Mouse (Mus musculus) cerebellum, postnatal 36 days (tissue): ENCODE data around the gene Wnt4.

Experiments
- DNase-seq, 2 experiments: peaks; one replicate each; pipeline ENCODE4 v3.0.0; 2021 to 2022; ENCODE audit warnings: mixed read lengths in 2 of 2

Gene Wnt4

DNA sequence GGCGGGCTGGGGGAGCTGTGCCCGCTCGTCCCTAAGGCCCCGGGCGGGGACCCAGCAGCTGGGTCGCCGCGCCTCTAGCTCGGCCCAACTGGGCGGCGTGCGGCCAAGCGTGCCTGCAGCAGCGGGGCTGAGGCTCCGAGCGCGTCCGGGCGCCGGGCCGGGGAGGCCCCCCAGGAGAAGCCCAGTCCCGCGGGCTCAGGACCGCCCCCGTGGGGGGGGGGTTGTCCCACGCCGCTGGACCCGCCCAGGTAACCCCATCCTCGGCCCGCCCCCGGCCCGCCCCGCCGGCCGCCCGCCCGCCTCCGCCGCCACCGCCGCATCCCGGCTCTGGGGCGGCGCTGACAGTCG, at the start of gene Wnt4:
Wnt4 (plus strand) TSS at position 324 of the 348 bp plus-strand sequence.
- DNase-seq = no peak

DNA sequence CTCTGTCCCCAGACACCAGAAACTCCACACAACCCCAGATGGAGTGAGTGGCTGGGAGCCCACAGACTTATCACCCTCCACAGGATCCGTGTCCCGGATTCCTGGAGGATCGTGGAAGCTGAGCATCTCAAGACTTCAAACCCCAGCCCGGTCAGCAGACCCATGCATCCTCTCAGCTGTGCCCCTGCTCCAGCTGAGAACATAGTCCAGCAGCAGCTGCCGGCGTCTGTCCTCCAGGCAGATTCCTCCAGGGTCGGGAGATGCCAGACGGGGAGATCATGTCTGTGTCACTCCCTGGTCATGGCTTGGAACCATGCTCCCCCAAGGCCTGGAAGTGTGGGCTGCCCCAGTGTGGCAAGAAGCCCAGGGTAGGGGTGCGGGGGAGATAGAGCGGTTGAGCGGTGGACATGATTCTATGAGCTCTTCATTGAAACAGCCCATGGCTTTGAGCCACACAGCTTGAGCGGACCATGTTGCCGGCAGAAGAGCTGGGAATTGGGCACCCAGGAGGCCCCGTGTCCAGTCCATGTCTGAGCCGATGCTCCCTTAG, 48.6 kb upstream of the Wnt4 start:
- DNase-seq = no peak

DNA sequence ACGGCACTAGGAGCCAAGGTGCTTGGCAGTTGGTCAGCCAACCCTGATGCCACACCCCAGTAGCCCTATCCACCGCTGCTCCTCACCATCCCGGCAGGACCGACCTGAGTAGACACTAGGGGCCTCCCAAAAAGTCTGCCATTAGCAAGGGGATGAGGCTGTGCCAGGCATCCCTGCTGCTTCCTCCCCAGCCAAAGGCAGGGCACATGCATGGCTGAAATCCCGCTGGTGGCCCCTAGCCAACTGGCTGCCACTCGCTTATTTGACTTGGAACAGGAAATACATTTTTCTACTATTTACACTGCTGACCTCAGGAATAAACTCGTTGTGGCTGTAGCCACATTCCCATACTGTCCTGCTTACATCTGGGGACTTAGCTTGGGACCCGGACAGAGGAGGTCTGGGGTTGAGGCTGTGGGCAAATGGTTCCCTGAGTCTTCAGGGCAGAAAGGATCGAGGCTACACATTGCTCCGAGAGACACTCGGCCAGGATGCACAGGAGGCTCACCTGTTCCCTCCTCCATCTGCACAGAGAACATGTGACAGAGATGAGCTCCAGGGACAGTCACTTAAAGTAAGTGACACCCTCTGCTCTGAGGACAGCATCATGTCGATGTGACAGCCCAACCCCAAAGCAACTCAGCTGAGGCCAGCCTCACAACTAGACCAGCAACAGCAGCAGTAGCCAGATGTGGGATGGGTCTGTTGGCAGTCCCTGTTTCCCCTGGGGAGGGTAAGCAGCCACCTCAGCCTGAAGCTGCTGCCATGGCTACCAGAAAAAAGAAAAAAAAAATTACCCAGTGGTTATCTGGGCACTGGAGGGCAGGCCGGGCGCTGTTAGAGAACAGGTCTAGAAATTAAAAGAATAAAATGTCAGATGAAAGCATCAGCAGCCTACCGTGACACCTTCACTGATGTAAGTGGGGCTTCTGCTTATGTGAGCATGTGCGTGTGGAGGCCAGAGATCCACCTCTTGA, 45.5 kb upstream of the Wnt4 start:
- peak; percentile 80 to 83 for DNase-seq

DNA sequence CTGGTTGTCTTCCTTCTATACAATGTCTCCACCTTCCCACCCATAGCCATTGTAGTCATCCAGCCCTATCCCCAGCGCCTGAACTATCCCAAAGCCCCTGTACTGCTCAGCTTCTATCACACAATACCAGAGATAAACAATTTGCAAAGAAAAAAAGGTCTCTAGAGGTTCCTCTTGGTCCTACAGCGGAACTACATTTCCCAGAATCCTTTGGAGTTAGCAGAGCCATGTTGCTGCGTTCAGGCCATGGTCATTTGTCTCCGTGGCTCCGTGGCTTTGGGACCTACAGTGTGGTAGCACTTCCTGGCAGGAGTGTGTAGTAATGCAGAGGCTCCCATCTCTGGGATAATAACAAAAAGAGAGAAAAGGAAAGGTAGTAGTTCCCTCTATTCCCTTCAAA, 43.7 kb upstream of the Wnt4 start:
- no peak for DNase-seq

DNA sequence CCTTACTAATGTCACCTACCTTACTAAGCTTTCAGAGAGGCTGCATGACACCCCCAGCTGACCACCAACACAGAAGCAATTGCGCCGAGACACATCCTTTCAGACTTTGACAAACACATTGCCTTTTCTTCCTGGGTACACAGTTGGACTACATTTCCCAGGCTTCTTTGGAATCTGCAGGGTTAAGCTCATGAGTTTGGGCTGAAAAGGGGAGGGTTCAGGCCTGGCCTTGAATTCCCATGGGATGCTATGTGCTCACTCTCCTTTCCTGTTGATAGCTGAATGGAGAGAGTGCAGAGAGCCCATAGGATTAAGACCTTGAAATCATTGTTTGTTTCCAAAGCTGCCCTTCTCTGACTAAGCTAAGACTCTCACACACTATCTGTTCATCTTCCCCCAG, 42.8 kb upstream of the Wnt4 start:
- DNase-seq = no peak

DNA sequence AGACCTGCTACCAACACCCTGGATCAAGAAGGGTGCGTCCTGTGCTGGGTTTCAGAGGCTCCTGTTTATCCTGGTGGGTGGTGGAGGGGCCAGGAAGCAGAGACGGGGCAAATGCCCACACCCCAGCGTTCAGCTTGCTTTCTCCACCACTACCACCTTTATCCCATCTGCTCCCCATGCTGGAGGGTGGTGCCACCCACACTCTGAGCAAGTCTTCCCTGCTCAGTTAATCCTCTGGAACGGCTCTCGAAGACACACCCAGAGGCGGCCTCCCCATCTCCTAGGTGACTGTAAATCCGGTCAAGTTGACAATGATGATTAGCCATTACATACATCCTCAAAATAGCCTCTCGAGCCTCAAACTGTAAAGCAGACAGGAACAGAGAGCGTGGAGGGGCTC, 41.9 kb upstream of the Wnt4 start:
- DNase-seq = no peak

DNA sequence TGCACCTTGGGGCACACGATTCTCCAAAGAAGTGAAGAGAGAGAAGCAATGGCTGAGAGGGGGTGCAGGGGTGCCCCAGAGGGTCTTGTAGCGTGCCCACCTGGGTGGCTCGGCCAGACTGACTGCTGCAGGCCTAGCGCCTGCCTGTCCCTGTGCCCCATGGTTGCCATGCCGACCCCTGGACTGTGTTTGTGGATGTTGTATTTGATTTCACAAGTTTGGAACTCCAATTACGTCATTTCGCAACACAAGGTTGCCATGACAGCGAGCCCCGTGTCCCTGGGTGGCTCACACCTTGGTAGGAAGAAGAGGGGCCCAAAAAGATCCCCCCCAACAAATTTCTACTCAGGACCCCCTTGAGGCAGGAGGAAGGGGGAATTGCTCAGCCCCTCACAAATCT, 32.4 kb upstream of the Wnt4 start:
- DNase-seq = no peak

DNA sequence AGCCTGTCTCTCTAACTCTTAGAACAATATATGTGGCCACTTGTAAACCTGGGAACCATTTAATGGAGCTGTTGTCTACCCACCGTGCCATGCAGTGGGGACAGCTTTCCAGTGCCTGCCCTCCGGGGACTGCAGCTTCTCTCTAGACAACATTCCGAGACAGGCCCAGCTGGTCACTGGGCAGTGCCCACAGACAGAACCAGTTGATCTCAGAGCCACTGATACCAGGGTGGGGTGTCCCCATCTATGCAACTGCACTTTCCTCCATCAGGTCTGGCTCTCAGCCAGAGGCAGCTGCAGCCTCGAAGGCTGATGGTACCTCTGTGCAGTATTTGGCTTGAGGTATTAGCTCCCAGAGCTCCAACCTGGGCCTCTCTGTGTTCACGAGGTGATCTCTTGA, 27.0 kb upstream of the Wnt4 start:
- DNase-seq = no peak

DNA sequence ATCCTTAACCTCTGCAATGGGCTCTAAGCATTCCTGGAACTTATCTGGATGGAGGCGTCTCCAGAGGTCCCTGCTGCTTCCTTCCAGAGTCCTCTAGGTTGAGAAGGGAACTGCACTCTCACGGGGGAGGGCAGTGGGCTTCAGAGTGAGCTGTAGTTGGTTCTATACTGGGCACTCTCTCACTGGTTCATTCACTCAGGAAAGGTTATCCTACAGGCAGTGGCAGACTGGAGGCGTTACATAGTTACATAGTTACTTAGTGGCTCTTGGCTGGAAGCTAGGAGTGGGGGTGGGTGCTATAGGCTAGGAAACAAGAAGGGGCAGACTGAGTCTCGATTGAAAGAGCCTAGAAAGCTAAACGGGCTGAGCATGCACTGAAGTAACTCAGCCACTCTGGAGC, 26.4 kb upstream of the Wnt4 start:
- DNase-seq = no peak

DNA sequence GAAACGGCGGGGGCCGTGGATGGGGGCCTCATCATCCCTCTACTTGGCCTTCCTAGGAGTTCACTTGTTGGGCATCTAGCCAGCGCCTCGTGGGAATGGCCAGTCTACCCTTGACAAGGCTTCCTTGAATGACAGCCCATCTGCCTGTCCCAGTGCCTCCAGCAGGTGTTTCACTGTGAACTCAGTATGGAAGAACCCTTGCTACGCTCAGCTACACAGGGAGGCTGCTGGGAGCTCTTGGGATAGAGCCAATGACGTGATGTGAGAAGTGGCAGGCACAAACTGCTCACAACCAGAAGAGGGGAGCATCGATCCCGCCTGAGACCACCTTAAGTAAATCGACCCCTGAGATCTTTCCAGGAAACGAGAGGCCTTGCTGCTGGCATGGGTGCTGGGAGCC, 23.7 kb upstream of the Wnt4 start:
- no peak for DNase-seq

DNA sequence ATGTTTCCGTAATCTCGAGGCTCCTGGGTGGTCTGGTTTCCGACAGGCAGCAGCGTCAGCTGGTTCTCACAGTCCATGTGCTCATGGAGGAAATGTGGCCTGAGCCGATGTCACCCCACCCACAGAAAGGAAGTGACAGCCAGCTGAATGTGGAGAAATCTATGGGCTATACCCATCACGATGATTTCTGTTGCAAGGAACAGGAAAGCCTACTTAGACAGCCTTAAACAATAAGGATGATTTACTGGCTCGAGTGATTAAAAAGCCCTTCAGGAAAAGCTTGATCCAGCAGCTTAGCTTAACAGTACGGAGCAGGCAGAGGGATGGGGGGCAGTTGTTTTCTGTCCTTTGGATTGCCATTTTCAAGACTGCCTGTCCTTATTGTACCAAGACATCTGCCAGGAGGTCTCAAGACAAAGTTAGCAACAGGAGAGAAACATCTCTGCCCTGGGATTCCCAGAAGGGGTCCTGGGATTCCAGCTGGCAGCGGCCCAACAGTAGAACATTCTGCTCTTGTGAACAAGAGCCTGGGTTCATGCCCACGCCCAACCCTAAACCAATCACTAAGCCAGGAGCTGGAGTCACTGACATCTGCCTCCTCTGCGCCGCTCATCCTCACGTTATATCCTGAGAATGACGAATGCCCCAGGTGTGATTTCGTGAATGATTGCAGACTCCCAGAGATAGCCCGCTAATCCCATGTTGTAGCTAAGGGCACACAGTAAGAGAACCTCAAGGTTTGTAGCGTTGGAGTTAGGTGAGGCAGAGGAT, 22.9 kb upstream of the Wnt4 start:
- no peak for DNase-seq

DNA sequence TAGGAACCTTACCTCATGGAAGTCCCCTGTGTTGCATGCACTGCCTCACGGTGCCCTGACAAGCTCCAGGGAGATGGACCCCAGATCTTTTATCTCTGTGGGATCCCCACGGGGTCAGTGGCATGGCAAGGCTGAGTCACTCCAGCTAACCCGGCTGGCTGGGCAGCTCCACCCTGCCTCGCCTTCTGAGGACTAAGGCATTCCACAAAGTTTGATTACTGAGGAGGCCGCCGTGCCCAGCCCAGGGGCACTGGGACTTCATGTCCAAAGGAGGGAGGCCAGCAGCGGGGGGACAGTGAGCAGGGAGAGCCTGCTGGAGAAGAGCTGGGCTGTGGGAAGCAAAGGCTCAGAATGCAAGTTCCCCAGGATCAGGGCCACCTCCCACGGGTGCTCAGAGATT, 21.7 kb upstream of the Wnt4 start:
- DNase-seq = no peak

DNA sequence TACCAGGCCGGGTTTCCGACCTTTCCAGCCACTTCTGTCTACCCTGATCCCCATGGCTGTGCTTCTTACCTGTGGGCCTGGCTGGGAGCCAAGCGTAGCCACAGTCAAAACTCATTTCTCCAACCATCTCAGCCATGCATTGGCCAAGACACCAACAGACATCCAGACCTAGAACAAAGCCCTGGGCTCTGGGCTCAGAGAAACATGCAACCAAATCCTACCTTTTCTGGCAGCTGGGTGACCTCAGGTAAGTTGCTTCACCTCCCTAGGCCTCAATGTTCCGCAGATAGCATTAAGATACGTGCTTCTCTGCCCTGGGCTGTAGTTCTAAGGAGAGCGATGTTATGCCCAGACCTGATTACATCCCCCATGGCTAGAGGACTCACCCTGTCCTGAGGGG, 15.5 kb upstream of the Wnt4 start:
- no peak for DNase-seq

DNA sequence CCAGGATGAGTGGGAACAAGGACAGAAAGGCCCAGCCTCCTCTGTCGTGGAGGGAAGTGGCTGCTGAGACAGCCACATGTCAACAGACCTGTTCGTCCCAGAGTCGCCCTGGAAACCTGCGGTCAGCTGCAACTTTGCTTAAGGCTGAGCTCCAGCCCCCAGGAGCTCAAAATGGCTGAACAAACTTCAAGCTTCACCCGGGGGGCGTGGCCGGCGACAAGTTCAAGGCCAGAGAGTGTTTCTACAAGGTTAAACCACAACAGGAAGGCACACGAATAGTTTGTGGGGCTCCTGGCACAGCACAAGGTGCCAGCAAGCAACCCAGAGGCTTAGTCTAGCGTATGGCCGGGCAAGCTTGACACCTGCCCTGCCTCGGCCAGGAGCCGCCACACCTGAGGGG, 13.2 kb upstream of the Wnt4 start:
- DNase-seq = no peak

DNA sequence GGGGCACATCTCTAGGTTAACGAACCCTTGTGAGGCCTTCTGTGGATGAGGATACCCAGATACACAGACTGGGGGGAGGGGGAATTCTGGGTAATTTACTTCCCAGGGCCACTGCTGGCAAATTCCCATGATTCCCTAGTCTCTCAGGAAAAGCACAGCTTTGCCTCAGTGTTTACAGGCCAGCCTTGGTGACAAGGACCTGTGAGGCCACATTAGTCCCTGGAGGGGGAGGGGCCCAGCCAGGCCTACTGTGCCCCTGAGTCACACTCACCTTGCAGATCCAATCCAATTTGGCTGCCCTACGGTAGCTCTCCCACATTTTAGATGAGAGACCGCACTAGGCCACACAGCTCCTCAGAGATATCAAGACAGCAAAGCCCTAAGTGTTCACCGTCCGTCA, 12.2 kb upstream of the Wnt4 start:
- DNase-seq = no peak

DNA sequence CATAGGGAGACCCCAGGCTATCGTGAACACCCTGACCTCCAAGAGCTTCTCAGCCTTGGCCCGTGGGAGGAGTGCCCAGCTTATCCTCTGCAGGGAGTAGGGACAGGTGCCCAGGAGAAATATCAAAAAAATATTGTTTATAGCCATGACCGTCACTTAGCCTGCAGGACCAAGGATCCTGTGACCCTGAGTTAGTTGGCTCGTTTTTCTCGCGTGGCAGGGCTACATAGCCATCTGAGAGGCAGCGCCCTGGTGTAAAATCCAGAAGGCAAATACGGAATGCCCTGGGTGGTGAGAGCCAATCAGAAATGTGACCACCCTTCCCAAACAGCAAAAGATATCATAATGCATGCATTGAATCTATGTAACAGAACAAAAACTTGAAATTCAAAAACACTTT, 8.7 kb upstream of the Wnt4 start:
- no peak for DNase-seq

DNA sequence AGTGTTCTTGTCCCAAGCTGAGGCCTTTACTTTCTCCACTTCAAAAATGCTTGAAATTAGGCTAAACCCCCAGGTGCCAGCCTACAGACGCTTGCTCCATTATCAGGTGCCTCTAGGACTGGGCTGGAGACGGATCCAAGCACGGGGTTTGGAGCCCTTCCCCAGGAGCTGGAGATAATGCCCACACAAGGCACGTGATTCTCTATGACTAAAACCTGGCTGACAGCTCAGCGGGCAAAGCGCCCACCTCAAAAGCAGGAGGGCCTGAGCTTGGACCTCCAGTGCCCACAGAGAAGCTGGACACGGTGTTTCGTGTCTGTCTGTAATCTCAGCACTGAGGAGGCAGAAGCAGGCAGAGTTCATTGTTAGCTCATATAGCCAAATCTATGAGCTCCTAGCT, 5.4 kb upstream of the Wnt4 start:
- DNase-seq = no peak

DNA sequence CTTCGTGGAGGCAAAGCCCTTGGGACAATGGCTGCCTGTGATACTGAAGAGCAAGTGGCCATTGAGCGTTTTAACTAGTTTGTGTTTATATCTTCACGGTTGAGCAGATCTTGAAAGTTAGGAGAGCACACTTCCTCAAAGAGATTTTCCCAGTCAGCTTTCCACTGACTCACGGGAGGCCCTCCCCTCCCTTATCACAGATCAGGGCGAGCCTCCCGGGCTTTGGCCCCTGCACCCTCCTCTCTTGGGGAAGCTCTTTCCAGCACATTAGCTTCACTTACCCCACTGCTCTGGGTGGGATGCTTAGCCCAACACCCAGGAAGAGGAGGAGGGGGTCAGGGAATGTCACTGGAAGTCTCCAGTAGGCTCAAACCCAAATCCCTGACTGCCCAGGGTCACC, 3.0 kb upstream of the Wnt4 start:
- DNase-seq = no peak

DNA sequence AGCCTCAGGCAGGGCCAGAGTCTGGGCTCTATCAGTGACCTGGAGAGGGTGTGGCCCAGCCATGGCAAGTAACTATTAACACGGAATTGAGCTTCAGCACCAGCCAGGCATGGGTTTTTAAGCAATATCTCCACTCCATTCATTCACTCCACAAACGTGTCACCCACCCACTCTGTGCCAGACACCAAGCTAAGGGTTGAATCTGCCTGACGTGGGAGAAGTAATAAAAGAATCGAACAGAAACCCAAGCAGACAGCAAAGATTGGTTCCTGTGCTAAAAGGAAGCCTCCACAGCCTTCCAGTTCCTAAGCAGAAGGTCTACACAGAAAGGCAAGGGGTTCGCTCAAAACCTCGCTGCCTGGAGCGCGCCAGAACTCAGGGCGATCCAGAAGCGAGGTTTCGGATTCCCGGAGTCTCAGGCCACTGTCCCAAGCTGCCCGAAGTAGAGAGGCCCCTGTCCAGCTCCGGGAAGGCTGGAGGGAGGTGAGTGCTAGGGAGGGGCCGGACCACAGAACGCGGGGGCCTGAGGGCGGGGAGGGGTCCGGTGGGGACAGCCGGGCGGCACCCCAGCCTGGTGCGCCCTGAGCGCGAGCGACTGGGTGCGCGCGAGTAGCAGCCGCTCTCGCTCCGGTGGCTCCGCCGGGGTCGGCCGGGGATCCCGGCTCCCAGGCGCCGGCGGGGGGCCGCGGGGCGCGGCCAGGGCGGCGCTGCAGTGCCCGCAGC, 685 bp upstream of the Wnt4 start:
- DNase-seq = no peak

DNA sequence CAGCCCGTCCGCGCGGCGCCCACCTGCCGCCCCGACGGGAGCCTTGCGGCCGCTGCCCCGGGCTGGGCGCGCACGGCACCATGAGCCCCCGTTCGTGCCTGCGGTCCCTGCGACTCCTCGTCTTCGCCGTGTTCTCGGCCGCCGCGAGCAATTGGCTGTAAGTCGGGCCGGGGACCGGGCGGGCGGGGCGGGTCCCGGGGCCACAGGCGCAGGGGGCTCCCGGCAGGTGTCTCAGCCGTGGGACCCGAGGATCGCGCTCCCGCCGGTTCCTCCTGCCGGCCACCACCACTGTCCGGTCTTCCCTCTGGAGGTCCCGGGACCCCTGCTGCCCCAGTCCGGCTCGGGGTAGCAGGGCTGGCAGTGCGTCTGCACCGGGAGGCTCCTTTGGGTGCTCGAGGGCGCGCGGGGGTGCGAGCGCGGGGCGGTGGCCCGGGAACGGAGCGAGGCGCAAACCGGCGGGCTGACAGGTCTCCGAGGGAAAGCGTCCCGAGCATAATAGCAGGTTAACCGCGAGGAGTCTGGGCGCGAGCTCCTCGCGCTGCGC, 383 bp downstream of the Wnt4 start:
- no peak for DNase-seq

DNA sequence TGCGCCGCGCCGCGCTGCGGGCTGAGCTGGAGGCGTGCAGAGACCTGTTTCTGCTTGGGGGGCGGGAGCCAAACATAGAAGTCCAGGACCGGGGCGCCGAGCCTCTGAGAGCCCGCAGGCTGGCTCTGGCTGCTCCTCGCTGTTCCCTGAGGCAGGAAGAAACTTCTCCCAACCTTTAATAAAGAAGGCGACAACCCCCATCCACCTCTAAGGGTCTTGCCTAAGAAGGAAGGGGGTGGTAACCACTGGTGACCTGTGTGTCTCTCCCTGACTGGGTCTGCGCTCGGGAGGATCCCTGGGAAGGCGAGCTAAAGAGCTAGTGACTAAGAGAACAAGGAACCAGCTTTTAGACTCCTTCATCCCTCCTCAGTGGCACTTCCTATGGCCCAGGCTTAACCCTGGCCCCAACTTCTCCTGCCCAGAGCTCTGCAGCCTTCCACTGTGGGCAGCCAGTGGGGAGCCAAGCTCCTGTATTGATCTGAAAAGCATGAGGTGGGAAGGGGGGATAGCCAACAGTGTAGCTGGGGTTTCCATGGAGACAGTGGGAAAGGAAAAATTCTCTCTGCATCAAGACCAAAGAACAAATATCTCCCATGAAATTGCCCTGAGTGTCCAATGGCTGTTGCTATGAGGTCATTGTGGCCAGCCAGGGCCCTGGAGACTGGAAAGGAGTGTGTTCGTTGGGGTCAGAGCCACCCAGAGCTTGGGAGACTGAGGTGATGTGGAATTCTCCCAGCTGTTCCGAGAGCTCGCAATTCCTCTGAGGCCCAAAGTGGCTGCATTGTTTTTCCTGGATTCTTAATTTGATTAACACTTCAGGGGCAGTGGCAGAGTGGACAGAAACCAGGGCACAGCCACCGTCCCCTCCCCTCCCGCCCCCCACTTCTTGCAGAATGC, 1.1 kb downstream of the Wnt4 start:
- no peak for DNase-seq

DNA sequence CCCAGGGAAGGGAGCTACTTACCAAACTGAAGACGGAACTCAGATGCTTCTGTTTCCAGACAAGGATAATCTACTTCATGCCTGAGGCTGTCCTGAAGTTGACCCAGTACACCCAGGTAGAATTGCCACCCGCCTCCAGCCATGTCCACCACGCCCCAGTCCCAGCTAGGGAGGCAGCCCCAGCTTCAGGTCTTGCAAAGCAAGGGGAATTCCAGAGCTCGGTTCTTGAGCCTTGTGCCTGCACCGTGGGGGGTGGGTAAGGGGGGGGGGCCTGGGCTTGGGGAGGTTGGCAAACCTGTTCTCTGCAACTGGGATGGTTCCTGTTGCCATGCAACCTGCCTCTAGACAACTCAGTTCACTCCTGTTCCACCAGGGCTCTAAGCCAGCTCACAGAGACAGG, 2.1 kb downstream of the Wnt4 start:
- DNase-seq = no peak
